Mouse (Mus musculus): ENCODE measurements around the gene Acadm. TPM values are rescaled to one million over a fixed set of nuclear protein-coding genes. Genes with fewer than 3 reads are reported as not detected.

Acadm gene
- polyA plus RNA-seq (2014; fragmentation: Nextera tagmentation; extraction: Ambion mirVana): 82.6 and 84.6 TPM in 2 replicates

DNA sequence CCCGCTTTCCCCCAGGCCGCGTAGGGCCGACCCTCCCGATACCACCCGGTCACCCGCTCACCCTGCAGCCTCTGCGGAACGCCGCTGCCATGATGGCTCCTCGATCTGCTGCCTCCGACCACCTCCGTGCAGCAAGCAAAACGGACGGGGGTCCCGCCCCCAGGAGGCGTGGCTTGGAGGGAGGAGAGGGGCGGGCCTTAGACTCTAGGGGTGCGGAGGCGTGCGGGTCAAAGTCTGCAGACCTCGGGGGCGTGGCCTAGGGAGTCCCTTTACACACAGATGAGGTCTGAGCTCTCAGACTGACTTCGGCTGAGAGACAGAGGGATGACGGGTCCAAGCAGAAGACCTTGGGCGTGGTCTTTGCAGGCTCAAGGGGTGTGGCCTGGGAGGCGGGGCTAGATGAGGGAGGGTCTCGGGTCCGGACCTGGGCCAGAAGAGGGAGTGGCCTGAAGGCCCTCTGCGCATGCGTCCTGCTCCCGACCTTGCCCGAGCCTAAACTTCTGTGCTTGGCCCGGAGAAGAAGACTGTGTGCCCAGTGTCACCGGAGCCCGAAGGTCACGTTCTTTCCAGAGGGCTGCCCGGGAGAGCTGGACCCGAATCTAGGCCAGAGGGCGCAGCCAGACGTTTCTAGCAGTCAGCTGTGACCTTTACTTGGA is at the start of gene Acadm:
Gene Acadm (minus strand): TSS at position 298 of the 656 bp plus-strand sequence.
- Histone ChIP-seq H3K9ac (ENCODE audit: low read length) (peak within 1 kb of the TSS; percentile 74), H3K4me1 (replicated peaks; ENCODE audit: control insufficient read depth, insufficient read depth, low read length) (peaks cover 11% of the 10 kb centered on the region), H3K36me3 (ENCODE audit: control insufficient read depth, insufficient read depth, low read length) (0 out of 2 replicates have a peak, but pooled peaks cover 8% of the 10 kb centered on the region), H3K27me3 (replicated peaks; ENCODE audit: control insufficient read depth, insufficient read depth, low read length) (no peaks in the 10 kb centered on the region), H3K9me3 (ENCODE audit: control insufficient read depth, low read length) (no peaks in the 10 kb centered on the region), H3K27ac (ENCODE audit: low read depth) (peak within 1 kb of the TSS; percentile 64), H3K4me2 (ENCODE audit: low read length) (peak within 1 kb of the TSS; percentile 69), H3K4me3 (ENCODE audit: low read depth, low read length) (peak within 1 kb of the TSS; percentile 76)
- WGBS: 2% methylated on average over 41 of the region's 41 CpGs
- DNase-seq (ENCODE audit: low spot score): peak; percentile 99
- peak; percentile 98 for ATAC-seq (replicated peaks; ENCODE audit: low FRiP score, low TSS enrichment, low read depth)

DNA sequence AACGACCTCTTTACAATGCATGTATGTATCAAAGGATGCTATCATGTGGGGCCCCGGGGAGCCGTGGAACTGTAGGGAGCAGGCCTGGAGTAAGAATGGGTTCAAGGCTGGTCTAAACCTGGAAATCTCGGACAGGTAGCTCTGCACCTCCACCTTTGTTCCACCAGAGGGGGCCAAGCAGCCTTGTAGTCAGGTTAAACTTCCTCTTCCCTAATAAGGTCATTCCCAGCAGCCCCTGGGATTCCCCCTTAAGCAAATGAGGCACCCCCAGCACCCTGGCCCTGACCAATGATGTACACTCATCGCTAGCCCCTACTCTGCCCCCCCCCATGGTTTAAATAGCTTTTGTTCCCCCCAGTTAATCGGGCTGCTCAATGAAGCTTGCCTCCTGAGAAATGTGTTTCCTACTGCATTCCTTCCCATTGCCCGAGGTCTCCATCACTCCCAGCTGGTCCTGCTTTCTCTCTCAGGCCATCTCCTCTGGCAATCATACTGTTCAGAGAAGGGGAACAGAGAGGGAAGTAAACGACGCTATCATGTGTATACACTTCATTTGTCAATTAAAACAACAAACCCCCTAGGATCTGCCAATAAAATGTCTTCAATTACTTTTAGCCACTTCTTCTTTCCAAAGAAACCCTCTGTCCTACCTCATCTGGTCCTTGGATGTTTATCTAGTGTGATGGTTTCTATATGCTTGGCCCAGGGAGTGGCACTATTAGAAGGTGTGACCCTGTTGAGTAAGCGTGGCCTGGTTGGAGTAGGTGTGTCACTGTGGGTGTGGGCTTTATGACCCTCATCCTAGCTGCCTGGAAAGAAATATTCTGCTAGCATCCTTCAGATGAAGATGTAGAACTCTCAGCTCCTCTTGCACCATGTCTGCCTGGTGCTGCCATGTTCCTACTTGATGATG is 40.3 kb upstream of the Acadm start:
- Histone ChIP-seq H3K9ac (ENCODE audit: low read length) (no peak overlapping the region), H3K9me3 (ENCODE audit: control insufficient read depth, low read length) (no peaks in the 10 kb centered on the region), H3K4me1 (replicated peaks; ENCODE audit: control insufficient read depth, insufficient read depth, low read length) (no peaks in the 10 kb centered on the region), H3K27ac (ENCODE audit: low read depth) (no peak overlapping the region), H3K4me3 (ENCODE audit: low read depth, low read length) (no peak overlapping the region), H3K4me2 (ENCODE audit: low read length) (no peak overlapping the region), H3K27me3 (replicated peaks; ENCODE audit: control insufficient read depth, insufficient read depth, low read length) (no peaks in the 10 kb centered on the region), H3K36me3 (ENCODE audit: control insufficient read depth, insufficient read depth, low read length) (no peaks in the 10 kb centered on the region)
- ATAC-seq (replicated peaks; ENCODE audit: low FRiP score, low TSS enrichment, low read depth) (0 out of 2 replicates have a peak, but pooled peaks have one; percentile 12), DNase-seq (ENCODE audit: low spot score) (peak; percentile 54)
- 47% methylated on average over 10 of the region's 10 CpGs for WGBS

- Histone ChIP-seq H3K9ac (ENCODE audit: low read length) (no peak overlapping the region), H3K27me3 (replicated peaks; ENCODE audit: control insufficient read depth, insufficient read depth, low read length) (no peaks in the 10 kb centered on the region), H3K36me3 (ENCODE audit: control insufficient read depth, insufficient read depth, low read length) (no peaks in the 10 kb centered on the region), H3K4me1 (replicated peaks; ENCODE audit: control insufficient read depth, insufficient read depth, low read length) (no peaks in the 10 kb centered on the region), H3K4me2 (ENCODE audit: low read length) (no peak overlapping the region), H3K27ac (ENCODE audit: low read depth) (no peak overlapping the region), H3K4me3 (ENCODE audit: low read depth, low read length) (no peak overlapping the region), H3K9me3 (ENCODE audit: control insufficient read depth, low read length) (no peaks in the 10 kb centered on the region)
- WGBS: 60% methylated on average over 2 of the region's 2 CpGs
- ATAC-seq (replicated peaks; ENCODE audit: low FRiP score, low TSS enrichment, low read depth): no peak
- DNase-seq (ENCODE audit: low spot score): no peak
Observed at GRCm38 (mm10) chr3:153980611-153981010, 36.2 kb upstream of the Acadm start.

DNA sequence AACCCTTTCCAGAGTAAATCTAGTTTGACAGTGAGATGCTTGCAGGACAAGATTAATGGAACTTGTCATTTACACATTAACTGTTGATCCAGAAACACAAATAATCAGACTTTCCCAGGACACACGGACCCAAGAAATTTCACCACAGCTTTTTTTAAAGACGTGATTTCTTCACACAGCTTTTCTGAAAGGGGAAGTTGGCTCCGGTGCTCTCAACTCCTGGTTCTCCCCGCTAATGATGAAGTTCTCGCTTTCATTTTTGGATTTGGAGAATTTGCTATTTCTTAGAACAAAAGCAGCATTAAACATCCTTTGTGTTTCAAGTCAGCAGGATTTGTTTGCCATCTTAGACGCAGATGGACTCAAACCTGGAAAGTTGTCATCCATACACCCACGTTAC is 31.4 kb upstream of the Acadm start:
- Histone ChIP-seq H3K27ac (ENCODE audit: low read depth) (no peak overlapping the region), H3K4me2 (ENCODE audit: low read length) (no peak overlapping the region), H3K4me1 (replicated peaks; ENCODE audit: control insufficient read depth, insufficient read depth, low read length) (peaks cover 6% of the 10 kb centered on the region), H3K9ac (ENCODE audit: low read length) (no peak overlapping the region), H3K27me3 (replicated peaks; ENCODE audit: control insufficient read depth, insufficient read depth, low read length) (peaks cover 29% of the 10 kb centered on the region), H3K9me3 (ENCODE audit: control insufficient read depth, low read length) (no peaks in the 10 kb centered on the region), H3K36me3 (ENCODE audit: control insufficient read depth, insufficient read depth, low read length) (no peaks in the 10 kb centered on the region), H3K4me3 (ENCODE audit: low read depth, low read length) (no peak overlapping the region)
- 75% methylated on average over 7 of the region's 7 CpGs for WGBS
- no peak for ATAC-seq (replicated peaks; ENCODE audit: low FRiP score, low TSS enrichment, low read depth)
- no peak for DNase-seq (ENCODE audit: low spot score)

DNA sequence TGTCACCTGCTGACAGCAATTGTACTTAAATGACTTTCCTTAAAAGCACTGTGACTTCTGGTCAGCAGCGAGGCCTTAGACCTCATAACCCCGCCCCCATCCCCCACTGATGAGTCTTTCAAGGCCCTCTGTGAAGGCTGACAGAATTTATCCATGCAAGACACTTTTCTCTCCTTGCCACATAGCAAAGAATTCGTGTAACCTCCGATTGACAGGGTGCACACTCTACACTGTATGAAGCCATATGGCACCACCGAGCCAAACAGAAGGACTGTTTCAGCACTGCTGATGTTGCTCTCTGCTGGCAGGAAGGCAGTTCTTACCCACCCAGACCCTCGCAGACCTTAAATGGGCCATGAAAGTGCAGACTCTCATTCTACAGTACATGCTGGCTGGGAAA is 30.6 kb upstream of the Acadm start:
- no peaks in the 10 kb centered on the region for H3K36me3 ChIP-seq (ENCODE audit: control insufficient read depth, insufficient read depth, low read length)
- H3K27me3 ChIP-seq (replicated peaks; ENCODE audit: control insufficient read depth, insufficient read depth, low read length): peaks cover 29% of the 10 kb centered on the region
- H3K4me2 ChIP-seq (ENCODE audit: low read length): no peak overlapping the region
- H3K27ac ChIP-seq (ENCODE audit: low read depth): no peak overlapping the region
- no peak overlapping the region for H3K9ac ChIP-seq (ENCODE audit: low read length)
- H3K4me1 ChIP-seq (replicated peaks; ENCODE audit: control insufficient read depth, insufficient read depth, low read length): peaks cover 6% of the 10 kb centered on the region
- H3K4me3 ChIP-seq (ENCODE audit: low read depth, low read length): no peak overlapping the region
- no peak for ATAC-seq (replicated peaks; ENCODE audit: low FRiP score, low TSS enrichment, low read depth)
- H3K9me3 ChIP-seq (ENCODE audit: control insufficient read depth, low read length): no peaks in the 10 kb centered on the region
- 8% methylated on average over 6 of the region's 6 CpGs for WGBS
- DNase-seq (ENCODE audit: low spot score): no peak

- no peak for DNase-seq (ENCODE audit: low spot score)
- peaks cover 6% of the 10 kb centered on the region for H3K4me1 ChIP-seq (replicated peaks; ENCODE audit: control insufficient read depth, insufficient read depth, low read length)
- no peak for ATAC-seq (replicated peaks; ENCODE audit: low FRiP score, low TSS enrichment, low read depth)
Observed at GRCm38 (mm10) chr3:153973949-153974760, 29.7 kb upstream of the Acadm start.

GRCm38 (mm10) chr3:153973171-153973948 is 28.9 kb upstream of the Acadm start, which contains the start of gene Slc44a5:
Slc44a5 (plus strand) TSS chr3:153973436.
- peak within 1 kb of the TSS; percentile 98 for H3K4me2 ChIP-seq (ENCODE audit: low read length)
- no peaks in the 10 kb centered on the region for H3K36me3 ChIP-seq (ENCODE audit: control insufficient read depth, insufficient read depth, low read length)
- no peaks in the 10 kb centered on the region for H3K9me3 ChIP-seq (ENCODE audit: control insufficient read depth, low read length)
- H3K27ac ChIP-seq (ENCODE audit: low read depth): no peak within 1 kb of the TSS
- peaks cover 6% of the 10 kb centered on the region for H3K4me1 ChIP-seq (replicated peaks; ENCODE audit: control insufficient read depth, insufficient read depth, low read length)
- H3K9ac ChIP-seq (ENCODE audit: low read length): peak within 1 kb of the TSS; percentile 48
- under 1% methylated on average over 62 of the region's 66 CpGs for WGBS
- peak; percentile 44; the same call in 1 of the 2 replicates for ATAC-seq (replicated peaks; ENCODE audit: low FRiP score, low TSS enrichment, low read depth)
- H3K27me3 ChIP-seq (replicated peaks; ENCODE audit: control insufficient read depth, insufficient read depth, low read length): peaks cover 29% of the 10 kb centered on the region
- peak within 1 kb of the TSS; percentile 55 for H3K4me3 ChIP-seq (ENCODE audit: low read depth, low read length)
- DNase-seq (ENCODE audit: low spot score): peak; percentile 68

More at GRCm38 (mm10) chr3:153973949-153974760, 29.7 kb upstream of the Acadm start:
- H3K27me3 ChIP-seq (replicated peaks; ENCODE audit: control insufficient read depth, insufficient read depth, low read length): peaks cover 29% of the 10 kb centered on the region
- H3K4me3 ChIP-seq (ENCODE audit: low read depth, low read length): peak overlapping the region; percentile 55
- H3K4me2 ChIP-seq (ENCODE audit: low read length): peak overlapping the region; percentile 98
- no peaks in the 10 kb centered on the region for H3K9me3 ChIP-seq (ENCODE audit: control insufficient read depth, low read length)
- H3K36me3 ChIP-seq (ENCODE audit: control insufficient read depth, insufficient read depth, low read length): no peaks in the 10 kb centered on the region
- H3K9ac ChIP-seq (ENCODE audit: low read length): peak overlapping the region; percentile 48
- no peak overlapping the region for H3K27ac ChIP-seq (ENCODE audit: low read depth)
- WGBS: 9% methylated on average over 20 of the region's 21 CpGs

Data from intestine, embryonic 14.5 days (tissue).